Mouse (Mus musculus) liver, adult 2 months (tissue): ENCODE measurements around the gene Rps11.

Source experiments
- CTCF ChIP-seq: fragments of 200-500 bp; IDR thresholded peaks from 2 replicates; pipeline ENCODE4 v1.5.1; 2011; ENCODE audit warnings: low read depth, low read length, control low read depth
- POLR2A ChIP-seq: fragments of 200-500 bp; IDR thresholded peaks from 2 replicates; pipeline ENCODE4 v1.6.1; 2011; ENCODE audit warnings: low read length, control low read depth; ENCODE audit not compliant: insufficient read depth; ENCODE audit errors: extremely low read depth

GRCm38 (mm10) chr7:45098541-45099240, 25.5 kb downstream of the Rps11 start:
- TF ChIP-seq POLR2A (no peak), CTCF (peak; percentile 62)
